8 mouse cellular contexts compared by ENCODE assay signal in the genomic region with DNA sequence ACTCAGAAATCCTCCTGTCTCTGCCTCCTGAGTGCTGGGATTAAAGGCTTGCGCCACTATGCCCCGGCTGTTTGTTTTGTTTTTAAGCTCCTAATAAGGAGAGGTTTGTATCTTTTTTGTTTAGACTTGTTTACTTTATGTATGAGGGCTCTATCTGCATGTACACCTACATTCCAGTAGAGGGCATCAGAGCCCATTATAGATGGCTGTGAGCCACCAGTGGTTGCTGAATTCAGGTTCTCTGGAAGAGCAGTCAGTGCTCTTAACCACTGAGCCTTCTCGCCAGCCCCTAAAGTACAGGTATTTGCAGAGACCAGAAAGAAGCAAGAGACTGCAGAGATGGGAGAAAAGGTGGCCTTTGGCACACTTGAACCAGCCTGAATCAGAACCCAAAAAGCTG. TPM values are rescaled to one million over a fixed set of nuclear protein-coding genes. Genes with fewer than 3 reads are reported as not detected.
DNase-seq lines count a peak whose midpoint lies in the region; ATAC-seq and TF ChIP-seq lines count a peak whose summit lies in the region.
"Had no signal": no experiment of that assay in that cellular context is flagged by ENCODE, and none has a peak within 500 bp of the region (broad histone marks: within the 10 kb centered on the region; RNA-seq: fewer than 3 reads in every experiment).

No protein-coding gene starts in this region.

- H3K27me3 ChIP-seq in limb, embryonic 11.5 days (ENCODE audit: control insufficient read depth, insufficient read depth, low read length): no peaks in the 10 kb centered on the region
- H3K27me3 ChIP-seq in limb, embryonic 10.5 days (ENCODE audit: low read depth, poor library complexity, severe bottlenecking): peaks cover 26% of the 10 kb centered on the region
- peaks cover 1 to 6% of the 10 kb centered on the region in 2 experiments; a peak in 2 of 4 replicates for H3K27me3 ChIP-seq in MEL (ENCODE audit: control insufficient read depth in 1 of 2, insufficient read depth in 2 of 2, low read length in 2 of 2)
- no peaks in the 10 kb centered on the region for H3K27me3 ChIP-seq in heart, embryonic 16.5 days (ENCODE audit: control insufficient read depth, insufficient read depth, low read length)

- DNase-seq in limb, embryonic 11.5 days (ENCODE audit: low spot score): peak; percentile 39
- DNase-seq in limb, embryonic 10.5 days (ENCODE audit: low spot score): no peak
- peak; percentile 72 for DNase-seq in MEL (ENCODE audit: low read depth, low spot score)
- DNase-seq in c-Kit-positive CD71-positive TER-119-negative erythroid progenitor cells, embryonic 14.5 days (ENCODE audit: low read depth): peak; percentile 32
- DNase-seq in lung, adult 2 months: no peak
- DNase-seq in right cerebral cortex, postnatal 4 days: peak; percentile 15

- ATAC-seq in limb, embryonic 11.5 days (ENCODE audit: insufficient number of reproducible peaks, low FRiP score, low TSS enrichment, low read depth): no peak
- ATAC-seq in heart, embryonic 16.5 days (replicated peaks; ENCODE audit: extremely low read depth, insufficient read depth, low FRiP score): 0 out of 2 replicates have a peak, but pooled peaks have one; percentile 41

- 51% methylated on average over 3 of the region's 3 CpGs for WGBS in limb, embryonic 11.5 days
- 47% methylated on average over 3 of the region's 3 CpGs for WGBS in limb, embryonic 10.5 days
- WGBS in heart, embryonic 16.5 days: 31% methylated on average over 3 of the region's 3 CpGs
- 19% methylated on average over 3 of the region's 3 CpGs for WGBS in lung, adult 2 months

- no peaks in the 10 kb centered on the region for H3K36me3 ChIP-seq in limb, embryonic 11.5 days (ENCODE audit: control insufficient read depth, insufficient read depth, low read length)
- H3K36me3 ChIP-seq in limb, embryonic 10.5 days: no peaks in the 10 kb centered on the region
- H3K36me3 ChIP-seq in MEL (ENCODE audit: control insufficient read depth in 1 of 2, insufficient read depth in 2 of 2, low read length in 2 of 2): no peaks in the 10 kb centered on the region
- no peaks in the 10 kb centered on the region for H3K36me3 ChIP-seq in heart, embryonic 16.5 days (ENCODE audit: control insufficient read depth, insufficient read depth)
- H3K36me3 ChIP-seq: midbrain, embryonic 12.5 days had no signal

- no peak overlapping the region for H3K4me3 ChIP-seq in limb, embryonic 11.5 days (ENCODE audit: low read depth, low read length)
- H3K4me3 ChIP-seq in limb, embryonic 10.5 days: no peak overlapping the region
- no peak overlapping the region for H3K4me3 ChIP-seq in MEL (ENCODE audit: control insufficient read depth in 1 of 2, insufficient read depth in 1 of 2, low read depth in 2 of 2, low read length in 2 of 2)
- no peak overlapping the region for H3K4me3 ChIP-seq in heart, embryonic 16.5 days (ENCODE audit: low read length)
- no peak overlapping the region for H3K4me3 ChIP-seq in lung, adult 2 months (replicated peaks; ENCODE audit: extremely low read depth, low read depth, low read length)
- H3K4me3 ChIP-seq: midbrain, embryonic 12.5 days had no signal

- H3K27ac ChIP-seq in limb, embryonic 11.5 days (replicated peaks; ENCODE audit: low read depth, low read length): no peak overlapping the region
- no peak overlapping the region; the same call in 1 of the 2 replicates for H3K27ac ChIP-seq in limb, embryonic 10.5 days
- H3K27ac ChIP-seq in MEL (ENCODE audit: control insufficient read depth, low read depth, low read length): no peak overlapping the region
- H3K27ac ChIP-seq in heart, embryonic 16.5 days (ENCODE audit: low read length): no peak overlapping the region
- H3K27ac ChIP-seq: midbrain, embryonic 12.5 days had no signal

- TF ChIP-seq POLR2A in MEL (IDR thresholded peaks at IDR 0.05; ENCODE audit: control insufficient read depth in 1 of 2, insufficient read depth in 1 of 2, low read depth in 1 of 2, low read length in 2 of 2, poor library complexity in 1 of 2): no peak
- TF ChIP-seq POLR2A in lung, adult 2 months (IDR thresholded peaks at IDR 0.05; ENCODE audit: borderline replicate concordance, extremely low read depth, low read depth, low read length): no peak

- peak; percentile 55 for TF ChIP-seq RAD21 in MEL (IDR thresholded peaks at IDR 0.05; ENCODE audit: low read depth, low read length)

- H3K9ac ChIP-seq in limb, embryonic 11.5 days (ENCODE audit: low read length): no peak overlapping the region
- no peak overlapping the region for H3K9ac ChIP-seq in MEL (ENCODE audit: control insufficient read depth, low read depth, low read length, poor library complexity, severe bottlenecking)
- no peak overlapping the region for H3K9ac ChIP-seq in heart, embryonic 16.5 days (ENCODE audit: low read length)
- H3K9ac ChIP-seq: midbrain, embryonic 12.5 days had no signal

- TF ChIP-seq CTCF in MEL (IDR thresholded peaks at IDR 0.05 in 2 of 3, conservative IDR thresholded peaks at IDR 0.05 in 1 of 3; ENCODE audit: control insufficient read depth in 1 of 3, insufficient read depth in 1 of 3, low read depth in 2 of 3, low read length in 3 of 3, poor library complexity in 1 of 3, severe bottlenecking in 1 of 3): peak; percentile 34 to 56 (median 48); a peak in 5 of 6 replicates
- peak; percentile 28; the same call in 1 of the 2 replicates for TF ChIP-seq CTCF in lung, adult 2 months (IDR thresholded peaks at IDR 0.05; ENCODE audit: insufficient read depth, low read length)

- H3K4me1 ChIP-seq in limb, embryonic 11.5 days (ENCODE audit: control insufficient read depth, insufficient read depth, low read length): no peaks in the 10 kb centered on the region
- H3K4me1 ChIP-seq in limb, embryonic 10.5 days: no peaks in the 10 kb centered on the region
- H3K4me1 ChIP-seq in MEL (ENCODE audit: control insufficient read depth in 1 of 2, insufficient read depth in 2 of 2, low read length in 2 of 2): no peaks in the 10 kb centered on the region
- H3K4me1 ChIP-seq in heart, embryonic 16.5 days (ENCODE audit: control insufficient read depth, insufficient read depth, low read length): no peaks in the 10 kb centered on the region
- H3K4me1 ChIP-seq in lung, adult 2 months (ENCODE audit: control insufficient read depth, insufficient read depth, low read length): no peaks in the 10 kb centered on the region
- H3K4me1 ChIP-seq: midbrain, embryonic 12.5 days had no signal

- no peak for TF ChIP-seq EP300 in MEL (IDR thresholded peaks at IDR 0.05; ENCODE audit: low read depth in 1 of 2, low read length in 2 of 2)

- no peak overlapping the region for H3K4me2 ChIP-seq in limb, embryonic 11.5 days (ENCODE audit: low read depth, severe bottlenecking)
- H3K4me2 ChIP-seq in heart, embryonic 16.5 days (ENCODE audit: low read depth, low read length): no peak overlapping the region
- H3K4me2 ChIP-seq: midbrain, embryonic 12.5 days had no signal

- no peaks in the 10 kb centered on the region for H3K9me3 ChIP-seq in limb, embryonic 11.5 days (ENCODE audit: control insufficient read depth, low read length)
- no peaks in the 10 kb centered on the region for H3K9me3 ChIP-seq in limb, embryonic 10.5 days (replicated peaks)
- H3K9me3 ChIP-seq in MEL (replicated peaks; ENCODE audit: insufficient read depth, low read length): no peaks in the 10 kb centered on the region
- no peaks in the 10 kb centered on the region for H3K9me3 ChIP-seq in heart, embryonic 16.5 days (replicated peaks; ENCODE audit: control insufficient read depth, low read length)
- H3K9me3 ChIP-seq: midbrain, embryonic 12.5 days had no signal

- H3K79me2 ChIP-seq in MEL (ENCODE audit: control insufficient read depth, insufficient read depth, low read length, poor library complexity): no peaks in the 10 kb centered on the region

TF ChIP-seq in MEL, 35 proteins besides CTCF, POLR2A, EP300 and RAD21:
- TF ChIP-seq NELFE (IDR thresholded peaks at IDR 0.05; ENCODE audit: low read depth, low read length) (no peak), ZNF384 (IDR thresholded peaks at IDR 0.05; ENCODE audit: low read depth, low read length) (peak; percentile 79), POLR2AphosphoS5 (IDR thresholded peaks at IDR 0.05; ENCODE audit: borderline replicate concordance, low read depth, low read length) (no peak), MXI1 (IDR thresholded peaks at IDR 0.05; ENCODE audit: low read depth, low read length) (no peak), GATA1 (IDR thresholded peaks at IDR 0.05; ENCODE audit: low read depth, low read length) (no peak), ZC3H11A (IDR thresholded peaks at IDR 0.05; ENCODE audit: low read depth, low read length) (no peak), SMC3 (IDR thresholded peaks at IDR 0.05; ENCODE audit: low read depth, low read length) (peak; percentile 54)

RNA-seq across cellular contexts. Expression of a gene that starts 46.3 kb away (rescaled TPM):
- polyA plus RNA-seq in limb, embryonic 11.5 days (2014; fragmentation: Nextera tagmentation; extraction: Ambion mirVana): 3.5 and 4.4 TPM in 2 replicates
- polyA plus RNA-seq in limb, embryonic 10.5 days (2016; fragmentation: Nextera tagmentation; extraction: Ambion mirVana): 3.2 and 3.3 TPM in 2 replicates
- not detected in 2 replicates for total RNA-seq in MEL (2012; rRNA removed)
- polyA plus RNA-seq in MEL (2012; ENCODE audit: insufficient read depth in 1 of 2, insufficient read length in 2 of 2, low read depth in 1 of 2, low replicate concordance in 2 of 2, missing spikeins in 1 of 2): under 1 TPM in 1 of 2 experiments, not detected in 1; 0.11 TPM
- polyA plus RNA-seq in heart, embryonic 16.5 days (2015; fragmentation: Nextera tagmentation; extraction: Ambion mirVana): 2.5 and 4.0 TPM in 2 replicates
- polyA plus RNA-seq in lung, adult 2 months (2012; rRNA removed): 11.1 and 14.4 TPM in 2 replicates

RNA-seq across cellular contexts. Expression of a gene that starts 52.5 kb away (rescaled TPM):
- polyA plus RNA-seq in limb, embryonic 11.5 days (2014; fragmentation: Nextera tagmentation; extraction: Ambion mirVana): 0.07 TPM in 1 of 2 replicates, not detected in the other
- 0.09 TPM in 1 of 2 replicates, not detected in the other for polyA plus RNA-seq in limb, embryonic 10.5 days (2016; fragmentation: Nextera tagmentation; extraction: Ambion mirVana)
- not detected in 2 replicates for total RNA-seq in MEL (2012; rRNA removed)
- polyA plus RNA-seq in MEL (2012; ENCODE audit: insufficient read depth in 1 of 2, insufficient read length in 2 of 2, low read depth in 1 of 2, low replicate concordance in 2 of 2, missing spikeins in 1 of 2): not detected
- 0.09 and 0.22 TPM in 2 replicates for polyA plus RNA-seq in heart, embryonic 16.5 days (2015; fragmentation: Nextera tagmentation; extraction: Ambion mirVana)
- 0.07 and 0.17 TPM in 2 replicates for polyA plus RNA-seq in lung, adult 2 months (2012; rRNA removed)
- polyA plus RNA-seq: midbrain, embryonic 12.5 days had no signal

Comparison
In these comparisons a context has a peak if more than half of its experiments do, and no peak if none do; other contexts are left out.
1. DNase-seq: peak in limb, embryonic 11.5 days (single experiment), MEL (single experiment), c-Kit-positive CD71-positive TER-119-negative erythroid progenitor cells, embryonic 14.5 days (single experiment) and right cerebral cortex, postnatal 4 days (single experiment); none in limb, embryonic 10.5 days (single experiment) and lung, adult 2 months (single experiment).